Mouse (Mus musculus) heart, adult 2 months (tissue): ENCODE data around the gene Hopx. TPM values are rescaled to one million over a fixed set of nuclear protein-coding genes. Genes with fewer than 3 reads are reported as not detected.

ENCODE experiments used
- DNase-seq, 2 experiments: peaks; one replicate each; pipeline ENCODE4 v3.0.0; 2021
- H3K27ac ChIP-seq: fragments of 200-600 bp; 2 replicates; pipeline ENCODE4 v1.8.1; 2022
- H3K27me3 ChIP-seq: fragments of 200-500 bp; 2 replicates; pipeline ENCODE4 v1.6.1; 2012; ENCODE audit warnings: mild to moderate bottlenecking, low read length, inconsistent platforms, mixed read lengths; ENCODE audit not compliant: control insufficient read depth, insufficient read depth
- H3K36me3 ChIP-seq: fragments of 200-500 bp; 2 replicates; pipeline ENCODE4 v1.6.1; 2012; ENCODE audit warnings: low read length, inconsistent platforms; ENCODE audit not compliant: control insufficient read depth, insufficient read depth
- H3K4me1 ChIP-seq: fragments of 200-500 bp; 2 replicates; pipeline ENCODE4 v1.6.1; 2011; ENCODE audit warnings: low read length; ENCODE audit not compliant: control insufficient read depth, insufficient read depth
- H3K4me3 ChIP-seq: fragments of 200-600 bp; 2 replicates; pipeline ENCODE4 v1.8.1; 2022
- H3K79me2 ChIP-seq: fragments of 200-500 bp; replicated peaks from 2 replicates; pipeline ENCODE4 v1.6.1; 2012; ENCODE audit warnings: mild to moderate bottlenecking, inconsistent platforms, low read length, moderate library complexity, mixed read lengths; ENCODE audit not compliant: control insufficient read depth, insufficient read depth
- H3K9ac ChIP-seq: fragments of 200-500 bp; 2 replicates; pipeline ENCODE4 v1.6.1; 2012; ENCODE audit warnings: low read depth, mild to moderate bottlenecking, control low read depth, inconsistent platforms, low read length, mixed read lengths
- CTCF ChIP-seq: fragments of 200-600 bp; IDR thresholded peaks from 2 replicates; pipeline ENCODE4 v1.8.1; 2022; ENCODE audit warnings: antibody characterized with exemption, mild to moderate bottlenecking, moderate library complexity
- EP300 ChIP-seq: fragments of 200-500 bp; IDR thresholded peaks from 2 replicates; pipeline ENCODE4 v1.6.1; 2011; ENCODE audit warnings: low read depth, low read length, control low read depth; ENCODE audit not compliant: insufficient read depth
- POLR2A ChIP-seq: fragments of 200-500 bp; IDR thresholded peaks from 2 replicates; pipeline ENCODE4 v1.6.1; 2011; ENCODE audit warnings: mild to moderate bottlenecking, low read depth, low read length, control low read depth; ENCODE audit not compliant: insufficient read depth
- WGBS: fragments of 180-500 bp; shearing (Covaris S2); methylation state at CpG from one replicate; pipeline ENCODE4 v1.1.7; 2018; 5-methylcytosine and 5-hydroxymethylcytosine counted together
- intact Hi-C: fragments of 180-260 bp; cut with DNase I; formaldehyde crosslinking; loops from one replicate; pipeline ENCODE4 v1.15.1; 2025
- long read RNA-seq: library from polyadenylated mRNA; stranded (forward); transcript quantifications from one replicate; pipeline ENCODE4 v2.0.0, GENCODE M21; 2021
- polyA plus RNA-seq: library from polyadenylated mRNA; depleted of rRNA; stranded (reverse); fragments of >200 nt; gene quantifications from 2 replicates; pipeline ENCODE4 v1.2.3, GENCODE M21; 2012; rRNA removed
- total RNA-seq, 2 experiments: library from RNA; stranded (reverse); gene quantifications; 2 replicates each; pipeline ENCODE4 v1.2.3; 2021

Gene Hopx
- total RNA-seq (100 to 1,000 TPM; 367 to 385 TPM), polyA plus RNA-seq (284 and 285 TPM in 2 replicates)
- long read RNA-seq, transcript Hopx-203 (2 exons, 1,217 nt): minor isoform, 17 of 378 reads
- long read RNA-seq, transcript Hopx-201 (3 exons, 1,261 nt): major isoform, 176 of 378 reads
- long read RNA-seq, transcript Hopx-202 (3 exons, 1,113 nt): minor isoform, 167 of 378 reads
- long read RNA-seq, partial matches to known transcripts: 16 of 378 reads
- long read RNA-seq, other reads (novel, unspliced or antisense): 2 of 378 reads

GRCm38 (mm10) chr5:77114817-77115731, at the start of gene Hopx:
Gene Hopx, minus strand, starts transcription at chr5:77115121.
- DNase-seq: peak; percentile 83 to 86
- Histone ChIP-seq H3K27me3 (no peaks in the 10 kb centered on the region), H3K9ac (peak within 1 kb of the TSS; percentile 51), H3K27ac (peak within 1 kb of the TSS; percentile 78), H3K79me2 (no peaks in the 10 kb centered on the region), H3K4me1 (peaks cover 8% of the 10 kb centered on the region), H3K4me3 (peak within 1 kb of the TSS; percentile 41), H3K36me3 (no peaks in the 10 kb centered on the region)
- WGBS: 24% methylated on average over 33 of the region's 33 CpGs
- intact Hi-C loops: loop anchor here (2.0 kb wide), 1 partner anchor 20 kb away; no protein-coding TSS in a partner anchor
- peak; percentile 73 for TF ChIP-seq POLR2A
- TF ChIP-seq EP300: no peak

DNA sequence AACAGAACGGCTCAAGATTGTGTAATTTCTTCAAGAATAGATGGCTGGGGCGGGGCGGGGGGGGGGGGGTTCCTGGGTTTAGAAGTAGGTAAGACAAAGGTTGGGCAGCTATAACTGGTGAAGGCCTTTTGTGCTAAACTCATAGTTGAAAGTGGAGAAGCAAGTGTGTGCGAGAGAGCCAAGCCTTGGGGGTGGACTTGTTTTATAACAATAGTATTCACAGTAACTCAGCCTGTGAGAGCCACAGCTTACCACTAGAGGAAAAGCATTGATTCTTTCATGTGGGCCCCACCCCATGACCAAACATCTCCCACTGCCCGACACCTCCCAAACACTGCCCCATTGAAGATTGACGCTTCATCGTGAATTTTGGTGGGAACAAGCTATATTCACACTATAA, 48.7 kb upstream of the Hopx start:
- TF ChIP-seq CTCF (no peak), EP300 (no peak), POLR2A (no peak)
- Histone ChIP-seq H3K4me3 (no peak overlapping the region), H3K36me3 (no peaks in the 10 kb centered on the region), H3K79me2 (no peaks in the 10 kb centered on the region), H3K27me3 (no peaks in the 10 kb centered on the region), H3K9ac (no peak overlapping the region), H3K27ac (no peak overlapping the region), H3K4me1 (peaks cover 3% of the 10 kb centered on the region)
- no peak for DNase-seq
- 90% methylated on average over 7 of the region's 7 CpGs for WGBS
- intact Hi-C loops: no loop called here

- H3K4me3 ChIP-seq: no peak overlapping the region
- H3K79me2 ChIP-seq: no peaks in the 10 kb centered on the region
- no peak overlapping the region for H3K27ac ChIP-seq
- H3K27me3 ChIP-seq: no peaks in the 10 kb centered on the region
- no peaks in the 10 kb centered on the region for H3K36me3 ChIP-seq
- intact Hi-C loops: no loop called here
- no peak overlapping the region for H3K9ac ChIP-seq
- 90% methylated on average over 3 of the region's 3 CpGs for WGBS
- TF ChIP-seq CTCF (peak; percentile 16; the same call in 1 of the 2 replicates), EP300 (no peak), POLR2A (no peak)
- H3K4me1 ChIP-seq: peaks cover 4% of the 10 kb centered on the region
- DNase-seq: no peak
Observed at GRCm38 (mm10) chr5:77162566-77162965, 47.6 kb upstream of the Hopx start.

DNA sequence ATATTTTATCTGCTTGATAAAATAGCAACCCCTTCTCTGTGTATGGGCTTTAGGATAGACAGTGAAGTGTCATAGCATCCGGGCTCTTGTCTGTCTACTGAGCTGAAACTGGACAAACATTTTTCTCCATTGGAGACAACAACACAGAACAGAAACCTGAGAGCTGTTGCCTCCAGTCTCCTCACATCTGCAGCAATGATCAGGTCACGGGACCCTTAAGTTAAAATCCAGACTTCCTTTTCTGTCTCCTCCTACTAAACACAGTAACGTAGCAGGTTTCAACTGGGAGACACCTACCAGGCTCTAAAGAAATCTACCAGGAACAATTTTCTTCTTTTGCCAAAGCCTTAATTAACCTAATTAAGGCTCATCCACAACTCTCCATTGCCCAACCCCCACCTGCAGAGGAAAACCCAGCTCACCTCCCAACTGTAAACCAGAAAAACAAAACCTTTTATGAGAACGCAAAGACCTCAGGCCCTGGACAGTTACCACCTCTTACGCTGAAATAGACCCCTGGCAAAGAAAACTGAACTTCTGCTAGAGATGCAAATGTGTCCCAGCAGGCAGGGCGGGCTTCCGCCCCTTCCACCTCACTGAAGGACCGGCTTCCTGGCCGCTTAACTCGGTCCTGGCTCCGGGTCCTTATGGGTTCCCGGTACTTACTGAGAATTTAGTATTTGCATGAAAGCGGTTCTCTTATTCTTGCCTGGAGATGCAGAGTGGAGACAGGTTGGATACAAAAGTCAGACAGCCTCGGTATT, 43.0 kb upstream of the Hopx start:
- TF ChIP-seq EP300: 0 out of 2 replicates have a peak, but pooled peaks have one; percentile 20
- TF ChIP-seq CTCF: no peak
- TF ChIP-seq POLR2A: no peak
- no peaks in the 10 kb centered on the region for H3K79me2 ChIP-seq
- no peak overlapping the region for H3K9ac ChIP-seq
- intact Hi-C loops: no loop called here
- H3K4me3 ChIP-seq: peak overlapping the region; percentile 2; the same call in 1 of the 2 replicates
- H3K4me1 ChIP-seq: peaks cover 7% of the 10 kb centered on the region
- no peaks in the 10 kb centered on the region for H3K36me3 ChIP-seq
- no peaks in the 10 kb centered on the region for H3K27me3 ChIP-seq
- 45% methylated on average over 14 of the region's 14 CpGs for WGBS
- H3K27ac ChIP-seq: peak overlapping the region; percentile 77
- peak in 1 of 2 experiments; percentile 43 for DNase-seq

- no peaks in the 10 kb centered on the region for H3K79me2 ChIP-seq
- no peak for TF ChIP-seq POLR2A
- no peak for TF ChIP-seq CTCF
- TF ChIP-seq EP300: no peak
- H3K4me3 ChIP-seq: no peak overlapping the region
- no peaks in the 10 kb centered on the region for H3K27me3 ChIP-seq
- WGBS: 66% methylated on average over 5 of the region's 5 CpGs
- H3K36me3 ChIP-seq: no peaks in the 10 kb centered on the region
- no peak for DNase-seq
- H3K9ac ChIP-seq: no peak overlapping the region
- H3K27ac ChIP-seq: peak overlapping the region; percentile 44
- intact Hi-C loops: no loop called here
- peaks cover 7% of the 10 kb centered on the region for H3K4me1 ChIP-seq
Observed at GRCm38 (mm10) chr5:77156938-77157337, 42.0 kb upstream of the Hopx start.
